Mouse (Mus musculus) G1E (cell line): ENCODE measurements around the gene Pou6f1.

Source experiments
- GATA1 ChIP-seq: IDR thresholded peaks from 2 replicates; pipeline ENCODE4 v1.6.1; 2012; ENCODE audit warnings: borderline replicate concordance, low read length, inconsistent platforms, mixed read lengths
- POLR2AphosphoS5 ChIP-seq: IDR thresholded peaks from 2 replicates; pipeline ENCODE4 v1.6.1; 2012; ENCODE audit warnings: low read depth, low read length, inconsistent platforms; ENCODE audit not compliant: insufficient replicate concordance

GRCm38 (mm10) chr15:100630126-100630525 lies 30.3 kb upstream of the Pou6f1 start:
- TF ChIP-seq GATA1 (no peak), POLR2AphosphoS5 (no peak)
